Mouse (Mus musculus) CH12.LX (cell line): Measurements from ENCODE around the gene Tex37.

ENCODE experiments used
- CHD1 ChIP-seq: IDR thresholded peaks from 2 replicates; pipeline ENCODE4 v1.6.1; 2012; ENCODE audit warnings: low read depth, low read length, improper control_type of control experiment, inconsistent platforms
- CHD2 ChIP-seq: IDR thresholded peaks from 2 replicates; pipeline ENCODE4 v1.6.1; 2011; ENCODE audit warnings: low read length, improper control_type of control experiment
- CTCF ChIP-seq, 2 experiments: IDR thresholded peaks in 1 of 2; conservative IDR thresholded peaks in 1 of 2; 2 replicates each; pipeline ENCODE4 v1.5.1; 2011 to 2012; ENCODE audit warnings: low read depth in 2 of 2, low read length in 2 of 2, improper control_type of control experiment in 1 of 2, inconsistent platforms in 1 of 2, mild to moderate bottlenecking in 1 of 2, moderate library complexity in 1 of 2
- EP300 ChIP-seq: IDR thresholded peaks from 2 replicates; pipeline ENCODE4 v1.6.1; 2011; ENCODE audit warnings: low read length, improper control_type of control experiment
- ETS1 ChIP-seq: conservative IDR thresholded peaks from 2 replicates; pipeline ENCODE4 v1.6.1; 2012; ENCODE audit warnings: low read depth, mild to moderate bottlenecking, inconsistent platforms, low read length, improper control_type of control experiment, moderate library complexity
- KAT2A ChIP-seq: IDR thresholded peaks from 2 replicates; pipeline ENCODE4 v1.6.1; 2012; ENCODE audit warnings: low read length, improper control_type of control experiment, inconsistent platforms; ENCODE audit not compliant: insufficient replicate concordance
- POLR2A ChIP-seq: IDR thresholded peaks from 2 replicates; pipeline ENCODE4 v1.6.1; 2011; ENCODE audit warnings: low read depth, mild to moderate bottlenecking, improper control_type of control experiment, low read length
- POLR2AphosphoS2 ChIP-seq: IDR thresholded peaks from 2 replicates; pipeline ENCODE4 v1.6.1; 2011; ENCODE audit warnings: low read depth, low read length, improper control_type of control experiment
- SMC3 ChIP-seq: IDR thresholded peaks from 2 replicates; pipeline ENCODE4 v1.6.1; 2011; ENCODE audit warnings: low read depth, low read length, improper control_type of control experiment
- UBTF ChIP-seq: IDR thresholded peaks from 2 replicates; pipeline ENCODE4 v1.6.1; 2012; ENCODE audit warnings: low read depth, mild to moderate bottlenecking, inconsistent platforms, low read length, improper control_type of control experiment, moderate library complexity
- USF1 ChIP-seq: IDR thresholded peaks from 2 replicates; pipeline ENCODE4 v1.6.1; 2014; ENCODE audit warnings: low read depth, mild to moderate bottlenecking, inconsistent platforms, low read length, improper control_type of control experiment
- ZKSCAN1 ChIP-seq: IDR thresholded peaks from 2 replicates; pipeline ENCODE4 v1.6.1; 2012; ENCODE audit warnings: low read depth, inconsistent platforms, low read length, improper control_type of control experiment, borderline replicate concordance
- ZNF384 ChIP-seq: IDR thresholded peaks from 2 replicates; pipeline ENCODE4 v1.6.1; 2012; ENCODE audit warnings: low read depth, low read length, improper control_type of control experiment, inconsistent platforms

- TF ChIP-seq CTCF (conservative IDR thresholded peaks at IDR 0.05 in 1 of 2, IDR thresholded peaks at IDR 0.05 in 1 of 2; ENCODE audit: low read depth in 2 of 2, low read length in 2 of 2), result peak; percentile 27 to 57; a peak in 3 of 4 replicates
- no peak for TF ChIP-seq CHD1
- no peak for TF ChIP-seq USF1
- no peak for TF ChIP-seq EP300
- TF ChIP-seq POLR2A, result no peak
- no peak for TF ChIP-seq ZKSCAN1
- no peak for TF ChIP-seq UBTF
- TF ChIP-seq ZNF384, result no peak
- TF ChIP-seq ETS1, result no peak
- no peak for TF ChIP-seq KAT2A
- TF ChIP-seq SMC3, result no peak
- no peak for TF ChIP-seq POLR2AphosphoS2
- TF ChIP-seq CHD2, result no peak
Measured at GRCm38 (mm10) chr6:70874035-70874775, 44.5 kb downstream of the Tex37 start.
